Mouse (Mus musculus) G1E (cell line): ENCODE measurements around the gene Cisd3. TPM values are rescaled to one million over a fixed set of nuclear protein-coding genes. Genes with fewer than 3 reads are reported as not detected.

ENCODE experiments used
- ATAC-seq: 2 replicates; pipeline ENCODE4 v1.8.0; 2016; ENCODE audit warnings: mild to moderate bottlenecking; ENCODE audit not compliant: insufficient number of reproducible peaks, poor library complexity, low FRiP score, severe bottlenecking; ENCODE audit errors: extremely low read depth
- DNase-seq: peaks from one replicate; pipeline ENCODE4 v3.0.0; 2012; ENCODE audit warnings: low spot score
- H3K27me3 ChIP-seq: 2 replicates; pipeline ENCODE4 v1.6.1; 2012; ENCODE audit warnings: mild to moderate bottlenecking, low read length, inconsistent platforms; ENCODE audit not compliant: insufficient read depth
- H3K36me3 ChIP-seq: replicated peaks from 2 replicates; pipeline ENCODE3; 2012; ENCODE audit warnings: mild to moderate bottlenecking, inconsistent platforms
- H3K4me1 ChIP-seq: 2 replicates; pipeline ENCODE4 v1.6.1; 2012; ENCODE audit warnings: low read depth, low read length, inconsistent platforms, mixed read lengths; ENCODE audit not compliant: insufficient read depth
- H3K4me3 ChIP-seq: 2 replicates; pipeline ENCODE4 v1.5.1; 2012; ENCODE audit warnings: low read depth, mild to moderate bottlenecking, inconsistent platforms, low read length, moderate library complexity, mixed read lengths
- H3K9me3 ChIP-seq: replicated peaks from 2 replicates; pipeline ENCODE4 v1.6.1; 2012; ENCODE audit warnings: inconsistent platforms
- CTCF ChIP-seq: IDR thresholded peaks from 2 replicates; pipeline ENCODE4 v1.5.1; 2012; ENCODE audit warnings: low read depth, low read length, inconsistent platforms, mixed read lengths
- GATA1 ChIP-seq: IDR thresholded peaks from 2 replicates; pipeline ENCODE4 v1.6.1; 2012; ENCODE audit warnings: borderline replicate concordance, low read length, inconsistent platforms, mixed read lengths
- GATA2 ChIP-seq: IDR thresholded peaks from 2 replicates; pipeline ENCODE4 v1.6.1; 2012; ENCODE audit warnings: low read depth, low read length, inconsistent platforms, borderline replicate concordance
- POLR2AphosphoS5 ChIP-seq: IDR thresholded peaks from 2 replicates; pipeline ENCODE4 v1.6.1; 2012; ENCODE audit warnings: low read depth, low read length, inconsistent platforms; ENCODE audit not compliant: insufficient replicate concordance
- TAL1 ChIP-seq: conservative IDR thresholded peaks from 2 replicates; pipeline ENCODE4 v1.6.1; 2012; ENCODE audit warnings: low read depth, low read length, inconsistent platforms, mixed read lengths
- polyA plus RNA-seq: library from polyadenylated mRNA; stranded (reverse); fragments of >175 nt; gene quantifications from 2 replicates; pipeline ENCODE4 v1.2.3, GENCODE M21; 2012
- total RNA-seq, 2 experiments: library from RNA; stranded (forward) in 1 of 2; stranded (reverse) in 1 of 2; fragments of 200-1000 nt in 1 of 2; fragments of >200 nt in 1 of 2; fragmentation: Nextera tagmentation in 1 of 2; gene quantifications; 2 replicates each; pipeline ENCODE4 v1.2.3; 2014 to 2017

The Cisd3 gene
- total and polyA plus RNA-seq, 3 experiments: 2.6 to 14.7 (median 8.8) TPM

DNA sequence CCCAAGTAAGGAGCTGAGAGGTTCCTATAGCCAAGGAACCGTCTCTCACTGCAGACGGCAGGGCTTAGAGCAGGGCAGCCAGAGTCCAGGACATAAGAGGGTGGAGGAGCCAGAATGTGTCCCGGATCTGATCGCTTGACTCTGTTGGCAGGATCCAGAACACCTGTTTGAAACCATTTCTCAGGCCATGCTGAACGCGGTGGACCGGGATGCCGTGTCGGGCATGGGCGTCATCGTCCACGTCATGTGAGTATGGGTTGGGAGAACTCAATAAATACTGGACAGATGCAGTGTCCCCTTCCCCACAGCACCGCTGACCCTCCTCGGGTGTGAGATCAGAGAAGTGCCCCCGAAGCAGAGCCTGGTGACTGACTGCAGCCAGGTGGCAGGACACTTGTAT is 26.7 kb downstream of the Cisd3 start:
- no peaks in the 10 kb centered on the region for H3K9me3 ChIP-seq
- DNase-seq (no peak), ATAC-seq (no peak)
- no peak overlapping the region for H3K4me3 ChIP-seq
- TF ChIP-seq TAL1 (no peak), GATA1 (no peak), POLR2AphosphoS5 (no peak), CTCF (no peak), GATA2 (no peak)
- peaks cover 85% of the 10 kb centered on the region for H3K36me3 ChIP-seq
- peaks cover 3% of the 10 kb centered on the region for H3K4me1 ChIP-seq
- no peaks in the 10 kb centered on the region for H3K27me3 ChIP-seq

DNA sequence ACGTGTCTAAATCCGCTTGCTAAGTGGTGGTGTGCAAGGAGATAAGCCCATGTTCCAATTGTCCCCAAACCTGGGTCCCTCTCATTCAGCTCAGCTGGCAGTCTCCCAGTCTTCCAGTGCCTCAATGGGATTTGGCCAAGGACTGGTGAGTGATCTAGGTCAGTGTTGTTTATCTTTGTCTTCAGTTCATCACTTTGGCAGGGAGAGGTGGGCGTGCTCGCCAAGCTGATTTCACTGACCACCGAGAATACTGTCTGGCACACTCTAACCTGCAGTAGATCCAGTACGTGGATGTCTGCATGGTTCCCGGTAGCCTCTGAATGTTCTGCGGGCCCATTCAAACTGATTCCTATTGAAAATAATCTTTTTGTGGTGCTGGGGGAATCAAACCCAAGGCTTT is 28.3 kb downstream of the Cisd3 start:
- DNase-seq: no peak
- H3K4me1 ChIP-seq: peaks cover 3% of the 10 kb centered on the region; the same call in 1 of the 2 replicates
- TF ChIP-seq POLR2AphosphoS5 (no peak), GATA2 (no peak), CTCF (no peak), TAL1 (no peak), GATA1 (no peak)
- H3K36me3 ChIP-seq: peaks cover 85% of the 10 kb centered on the region
- no peaks in the 10 kb centered on the region for H3K27me3 ChIP-seq
- no peak for ATAC-seq
- no peak overlapping the region for H3K4me3 ChIP-seq
- no peaks in the 10 kb centered on the region for H3K9me3 ChIP-seq

DNA sequence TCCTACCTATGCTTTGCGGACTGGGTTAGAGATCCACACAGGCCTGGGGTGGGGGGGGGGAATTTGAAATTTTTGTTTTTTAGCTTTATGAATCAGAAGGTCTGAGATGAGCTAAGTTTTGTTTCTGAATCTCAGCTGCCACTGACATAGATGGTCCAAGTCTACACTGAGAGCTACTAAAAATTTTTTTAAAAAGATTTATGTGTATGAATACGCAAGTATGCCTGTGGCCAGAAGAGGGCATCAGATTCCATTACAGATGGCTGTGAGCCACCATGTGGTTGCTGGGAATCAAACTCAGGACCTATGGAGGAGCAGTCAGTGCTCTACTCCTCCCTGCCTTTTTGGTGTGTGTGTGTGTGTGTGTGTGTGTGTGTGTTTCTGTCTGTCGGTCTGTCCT is 28.7 kb downstream of the Cisd3 start:
- Histone ChIP-seq H3K27me3 (no peaks in the 10 kb centered on the region), H3K4me1 (peaks cover 3% of the 10 kb centered on the region; the same call in 1 of the 2 replicates), H3K36me3 (peaks cover 85% of the 10 kb centered on the region), H3K9me3 (no peaks in the 10 kb centered on the region), H3K4me3 (no peak overlapping the region)
- DNase-seq (no peak), ATAC-seq (no peak)
- TF ChIP-seq GATA1: no peak
- no peak for TF ChIP-seq GATA2
- TF ChIP-seq CTCF: no peak
- TF ChIP-seq POLR2AphosphoS5: no peak
- TF ChIP-seq TAL1: no peak

DNA sequence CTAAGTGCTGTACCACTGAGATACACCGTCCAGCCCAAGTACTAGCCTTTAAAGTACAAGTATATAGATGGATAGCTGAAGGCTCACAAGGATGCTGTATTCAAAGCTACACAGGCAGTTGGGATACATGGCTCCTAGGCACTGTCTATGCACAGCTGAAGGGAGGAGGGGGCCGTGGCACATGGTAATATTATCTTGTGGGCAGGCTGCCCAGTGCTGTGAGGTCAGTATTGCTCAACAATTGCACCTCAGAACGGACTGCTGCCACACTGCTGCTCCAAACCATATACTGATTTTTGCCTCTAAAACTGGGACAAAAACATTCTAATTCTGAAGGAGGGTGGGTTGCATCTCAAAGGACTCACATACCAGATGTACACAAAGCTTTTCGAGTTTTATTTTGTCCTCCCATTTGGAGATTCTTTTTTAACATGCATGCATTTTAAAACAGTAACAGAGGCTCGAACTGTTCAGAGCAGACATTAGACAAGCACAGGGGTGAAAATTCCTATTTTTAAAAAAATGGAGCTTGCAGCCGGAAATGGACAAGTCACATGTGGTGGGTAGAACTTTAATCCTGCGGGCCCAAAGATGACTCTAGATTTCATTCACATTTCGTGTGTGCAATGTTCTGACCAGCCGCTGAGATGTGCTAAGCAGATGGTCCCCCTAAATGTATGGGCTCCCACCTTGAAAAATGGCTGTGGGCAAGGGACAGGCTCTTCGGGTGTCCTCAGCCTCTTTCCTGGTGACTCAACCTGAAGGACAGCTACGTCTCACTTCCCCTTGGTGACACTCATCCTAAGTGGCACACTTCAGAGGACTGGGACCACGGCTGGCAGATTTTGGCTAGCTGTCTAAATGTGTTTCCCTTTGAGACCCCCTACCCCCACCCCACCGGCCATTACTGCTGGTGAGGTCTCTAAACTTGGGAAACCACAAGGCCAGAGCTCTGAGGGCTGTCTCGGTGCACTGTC is 29.4 kb downstream of the Cisd3 start:
- Histone ChIP-seq H3K4me3 (no peak overlapping the region), H3K4me1 (peaks cover 3% of the 10 kb centered on the region; the same call in 1 of the 2 replicates), H3K27me3 (no peaks in the 10 kb centered on the region), H3K36me3 (peaks cover 90% of the 10 kb centered on the region), H3K9me3 (no peaks in the 10 kb centered on the region)
- TF ChIP-seq TAL1 (no peak), CTCF (no peak), GATA1 (no peak), GATA2 (no peak), POLR2AphosphoS5 (no peak)
- no peak for ATAC-seq
- DNase-seq: no peak

DNA sequence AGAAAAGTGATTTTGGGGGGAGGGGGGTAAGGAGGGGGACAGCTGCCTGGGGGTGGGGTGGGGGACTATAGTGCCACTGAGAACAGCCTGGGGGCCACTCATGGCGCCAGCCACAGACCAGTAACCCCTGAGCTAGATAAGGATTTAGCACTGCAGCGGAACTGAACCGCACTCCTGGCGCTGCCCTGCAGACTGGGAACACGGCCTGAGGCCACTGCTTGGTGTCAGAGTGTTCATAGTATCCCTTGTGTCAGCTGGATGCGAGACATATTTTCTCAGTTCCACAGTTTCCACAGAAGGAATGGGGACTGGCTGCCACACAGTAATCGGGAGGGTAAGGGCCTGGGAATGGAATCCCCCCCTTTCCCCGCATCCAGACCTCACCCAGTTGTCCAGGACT is 30.4 kb downstream of the Cisd3 start:
- Histone ChIP-seq H3K9me3 (no peaks in the 10 kb centered on the region), H3K4me1 (0 out of 2 replicates have a peak, but pooled peaks cover 3% of the 10 kb centered on the region), H3K36me3 (peaks cover 94% of the 10 kb centered on the region), H3K27me3 (no peaks in the 10 kb centered on the region), H3K4me3 (no peak overlapping the region)
- DNase-seq: no peak
- ATAC-seq: no peak
- no peak for TF ChIP-seq CTCF
- no peak for TF ChIP-seq TAL1
- no peak for TF ChIP-seq GATA2
- no peak for TF ChIP-seq POLR2AphosphoS5
- no peak for TF ChIP-seq GATA1

DNA sequence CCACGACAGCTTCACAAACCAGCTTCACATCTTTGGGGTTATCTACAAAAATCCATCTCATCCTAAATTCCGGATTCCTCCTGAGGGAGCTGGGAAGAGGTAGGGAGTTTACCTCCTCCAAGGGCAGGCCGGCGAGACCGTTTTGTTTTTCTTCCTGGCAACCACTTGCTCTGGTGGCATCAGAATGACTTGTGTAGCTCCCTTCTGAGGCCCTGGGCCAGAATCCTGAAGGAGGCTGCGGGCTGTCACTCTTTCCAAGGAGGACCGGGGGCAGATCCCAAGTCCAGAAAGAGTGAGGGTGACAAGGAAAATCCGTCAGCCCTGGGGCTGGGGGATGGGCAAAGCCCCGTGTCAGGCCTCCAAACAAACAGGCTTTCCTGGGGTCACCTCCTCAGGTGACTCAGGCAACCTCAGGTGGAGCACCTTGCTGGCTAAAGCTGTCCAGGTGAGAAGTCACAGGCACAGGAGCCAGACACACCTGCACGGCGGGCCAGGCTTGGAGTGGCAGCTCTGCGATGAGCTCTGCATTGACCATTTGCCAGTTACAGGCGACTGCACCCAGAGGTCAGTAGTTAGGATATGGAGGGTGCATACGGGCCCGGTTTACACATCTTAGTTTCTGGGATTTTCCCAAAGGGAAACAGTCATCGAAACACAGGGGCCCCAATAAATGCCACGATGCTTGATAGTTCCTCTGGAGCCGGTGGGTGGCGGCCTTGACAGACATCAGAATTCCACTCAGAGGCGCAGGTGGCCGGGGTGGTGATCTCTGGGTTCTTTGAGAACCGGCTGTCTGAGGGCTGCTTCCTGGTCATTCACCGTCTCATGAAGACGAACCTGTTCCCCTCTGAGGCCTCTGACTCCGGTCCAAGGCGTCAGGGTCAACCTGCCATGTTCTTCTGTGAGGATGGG is 32.0 kb downstream of the Cisd3 start:
- TF ChIP-seq GATA1 (no peak), POLR2AphosphoS5 (no peak), TAL1 (no peak), GATA2 (no peak), CTCF (no peak)
- Histone ChIP-seq H3K36me3 (peaks cover 94% of the 10 kb centered on the region), H3K9me3 (peaks cover 4% of the 10 kb centered on the region), H3K27me3 (no peaks in the 10 kb centered on the region), H3K4me3 (no peak overlapping the region), H3K4me1 (0 out of 2 replicates have a peak, but pooled peaks cover 3% of the 10 kb centered on the region)
- DNase-seq (no peak), ATAC-seq (no peak)
